Mouse (Mus musculus): Measurements from ENCODE around the gene Vwf.

The Vwf gene

DNA sequence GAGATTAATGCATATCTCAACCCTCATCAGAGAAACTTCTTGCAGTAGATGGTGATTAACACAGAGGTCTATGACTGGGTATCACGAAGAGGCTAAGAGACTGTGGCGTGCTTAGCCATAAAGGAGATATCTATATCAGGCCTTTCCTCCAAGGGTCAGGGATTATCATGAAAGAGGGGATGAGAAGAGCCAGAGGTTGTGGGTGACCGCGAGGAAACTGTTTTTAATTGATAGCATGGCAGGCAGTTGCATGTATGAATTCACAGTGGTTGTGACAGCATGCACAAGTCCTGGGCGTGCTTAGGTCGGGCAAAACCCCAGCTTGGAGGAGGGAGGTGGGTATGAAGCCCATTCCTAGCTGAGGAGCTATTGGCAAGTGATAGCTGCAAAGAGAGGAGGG, 5.3 kb upstream of the Vwf start:
- no peak for DNase-seq (ENCODE audit: low spot score in 2 of 2)

DNA sequence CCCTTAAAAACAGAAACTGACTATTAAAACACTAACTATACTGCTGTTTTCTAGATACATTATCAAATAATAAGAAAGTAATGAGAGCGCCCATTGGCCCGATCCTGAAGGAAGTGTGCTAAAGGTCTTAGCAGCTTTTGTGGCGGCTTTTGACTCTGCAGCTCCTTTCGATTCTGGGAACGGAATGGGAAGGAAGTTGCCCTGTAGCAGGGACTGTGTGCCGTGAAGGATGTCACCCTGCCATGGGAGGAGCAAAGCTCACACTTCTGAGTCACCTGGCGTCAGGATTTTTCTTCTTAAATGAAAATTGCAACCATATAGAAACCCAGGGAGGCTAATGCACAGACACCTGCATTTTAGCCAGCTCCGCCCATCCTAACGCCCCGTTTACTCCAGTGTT, 1.8 kb downstream of the Vwf start:
- no peak for DNase-seq (ENCODE audit: low spot score in 2 of 2)

DNA sequence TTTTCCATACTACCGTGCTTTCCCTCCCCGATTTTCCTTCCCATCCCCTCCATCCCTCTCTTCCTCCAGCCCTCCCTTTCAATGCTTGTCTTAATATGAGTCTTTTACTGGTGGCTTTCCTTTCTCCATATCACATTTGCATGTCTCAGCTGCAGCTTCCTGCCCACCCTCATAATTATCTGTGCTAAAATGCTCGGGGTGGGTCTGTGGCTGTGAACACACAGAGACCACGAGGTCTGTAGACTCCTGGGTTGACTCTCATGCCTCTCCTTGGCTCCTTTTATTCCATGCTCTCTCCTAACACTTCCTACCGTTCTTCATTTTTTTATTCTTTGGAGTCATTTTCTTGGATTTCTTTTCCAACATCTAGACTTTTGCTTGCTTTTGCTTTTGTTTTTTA, 3.6 kb downstream of the Vwf start:
- no peak for DNase-seq (ENCODE audit: low spot score in 2 of 2)

DNA sequence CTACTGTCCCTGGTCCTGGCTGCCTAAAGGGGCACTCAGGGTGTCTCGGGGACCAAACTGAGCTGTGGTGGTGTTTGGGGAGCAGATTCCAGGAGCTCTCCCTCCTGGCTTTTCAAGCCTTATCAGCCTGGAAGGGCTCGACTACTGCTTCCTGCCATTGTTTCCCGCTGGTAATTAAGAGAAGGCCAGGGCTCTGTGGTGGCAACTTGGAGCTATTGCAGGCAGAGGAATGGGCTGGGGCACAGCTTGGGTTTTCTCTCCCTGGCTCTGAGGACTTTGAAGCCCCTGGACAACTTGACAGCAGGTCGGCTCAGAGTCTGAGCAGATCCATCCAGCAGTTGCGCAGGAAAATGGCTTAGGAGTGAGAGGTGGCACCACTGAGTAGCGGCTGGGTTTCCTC, 6.2 kb downstream of the Vwf start:
- DNase-seq (ENCODE audit: low spot score in 2 of 2): no peak

DNA sequence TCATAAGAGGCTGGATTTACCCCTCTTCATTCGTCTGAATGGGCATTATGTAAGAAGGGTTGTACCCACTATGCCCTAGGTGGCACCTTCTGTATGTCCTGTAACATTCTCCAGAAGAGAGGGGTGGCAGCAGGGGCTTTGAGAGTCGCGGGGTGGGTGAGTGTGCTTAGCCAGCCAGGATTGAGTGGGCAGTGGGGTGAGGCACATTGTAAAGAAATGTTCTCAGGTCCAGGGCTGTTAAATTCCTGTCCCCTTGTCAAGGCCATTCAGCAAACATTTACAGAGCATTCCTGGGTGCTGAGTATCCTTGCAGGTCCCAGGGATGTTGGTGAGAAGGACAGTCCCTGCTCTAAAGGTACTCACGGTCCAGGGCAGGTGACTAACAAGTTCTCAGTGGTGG, 7.0 kb downstream of the Vwf start:
- no peak for DNase-seq (ENCODE audit: low spot score in 2 of 2)

DNA sequence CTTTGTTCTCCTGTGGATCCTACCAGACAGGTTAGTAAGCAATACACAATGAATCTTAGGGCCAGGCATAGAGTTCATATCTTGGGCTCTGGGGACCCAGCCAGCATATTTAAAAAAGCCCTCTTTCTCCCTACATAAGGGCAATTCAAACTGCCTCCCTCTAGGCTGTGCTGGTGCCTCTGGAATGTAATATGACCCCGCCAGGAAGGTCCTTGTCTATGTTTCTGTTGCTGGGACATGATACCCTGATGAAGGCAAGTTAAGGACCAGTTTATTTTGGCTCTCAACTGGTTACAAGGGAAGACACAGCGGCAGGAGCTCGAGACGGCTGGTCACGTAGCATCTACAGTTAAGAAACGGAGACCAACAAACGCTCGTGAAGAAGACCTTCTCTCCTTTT, 12.3 kb downstream of the Vwf start:
- no peak for DNase-seq (ENCODE audit: low spot score in 2 of 2)

DNA sequence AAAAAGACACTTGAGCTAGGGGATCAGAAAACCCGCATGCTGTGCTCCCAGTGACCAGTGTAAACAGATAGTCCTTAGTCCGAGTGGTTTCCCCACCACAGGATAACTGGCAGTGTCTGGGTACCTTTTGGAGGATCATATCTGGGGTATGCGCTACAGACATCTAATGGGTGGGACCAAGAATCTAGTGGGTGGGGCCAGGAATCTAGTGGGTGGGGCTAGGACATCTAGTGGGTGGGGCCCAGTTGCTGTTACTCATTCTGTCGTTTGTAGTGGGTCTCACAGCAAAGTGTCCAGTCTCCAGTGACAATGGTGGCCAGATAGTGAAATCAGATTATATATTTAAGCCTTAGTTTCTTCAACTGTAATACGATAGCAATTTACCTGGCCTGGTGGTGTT, 14.5 kb downstream of the Vwf start:
- DNase-seq (ENCODE audit: low spot score in 2 of 2): no peak

DNA sequence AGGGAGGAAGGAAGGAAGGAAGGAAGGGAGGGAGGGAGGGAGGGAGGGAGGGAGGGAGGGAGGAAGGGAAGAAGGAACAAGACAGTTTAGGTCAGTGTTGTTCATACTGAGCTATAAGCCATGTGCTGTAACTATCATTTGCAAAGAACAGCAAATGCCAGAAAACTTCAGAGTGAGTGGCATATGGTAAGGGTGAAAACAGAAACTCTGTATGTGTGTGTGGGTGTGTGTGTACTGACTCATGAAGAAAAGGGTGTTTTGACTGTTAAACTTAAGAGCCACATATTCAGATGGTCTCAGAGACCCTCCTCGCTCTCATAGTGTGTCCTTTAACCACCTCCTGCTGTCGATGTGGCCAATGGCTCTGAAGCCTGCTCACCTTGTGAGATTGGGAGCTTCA, 14.9 kb downstream of the Vwf start:
- DNase-seq (ENCODE audit: low spot score in 2 of 2): no peak

DNA sequence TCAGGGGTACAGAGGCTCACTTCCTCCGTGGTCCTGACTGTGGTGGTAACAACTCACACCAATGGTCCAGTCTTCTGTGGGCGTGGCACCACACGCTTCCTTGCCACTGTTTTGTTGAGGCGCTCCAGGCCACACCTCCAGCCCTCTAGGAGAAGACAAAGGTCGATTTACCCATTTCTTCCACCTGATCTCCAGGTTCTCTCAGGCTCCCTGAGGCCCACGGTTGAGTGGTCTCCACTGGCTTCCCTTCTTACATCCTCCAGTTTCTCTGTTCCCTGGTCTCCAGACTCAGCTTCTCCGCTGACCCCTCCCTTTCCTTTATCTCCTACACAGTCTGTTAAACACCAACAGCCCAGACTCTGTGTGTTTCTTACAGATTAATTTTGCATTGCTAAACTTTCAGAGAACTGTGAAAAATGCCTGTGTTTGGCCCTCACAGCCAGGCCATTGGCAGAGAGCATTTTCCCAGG, 18.3 kb downstream of the Vwf start:
- no peak for DNase-seq (ENCODE audit: low spot score in 2 of 2)

DNA sequence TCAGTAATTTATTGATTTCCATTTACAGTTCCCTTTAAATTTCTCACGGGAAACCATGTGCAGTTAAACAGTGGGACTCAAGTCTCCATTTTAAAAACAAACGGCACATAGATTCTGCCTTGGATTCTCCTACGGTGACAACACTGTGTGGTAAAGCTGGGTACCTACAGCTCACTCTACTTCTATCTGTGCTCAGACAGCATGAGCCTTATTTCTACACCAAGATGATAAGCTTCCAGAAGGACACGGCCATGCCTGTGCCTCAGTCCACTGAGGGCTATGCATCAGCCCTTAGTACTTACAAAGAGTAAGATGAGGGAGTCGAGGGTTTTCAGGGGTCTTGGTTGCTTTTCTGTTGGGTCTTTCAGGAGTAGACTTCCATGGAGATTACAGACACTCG, 18.8 kb downstream of the Vwf start:
- DNase-seq (ENCODE audit: low spot score in 2 of 2): no peak

DNA sequence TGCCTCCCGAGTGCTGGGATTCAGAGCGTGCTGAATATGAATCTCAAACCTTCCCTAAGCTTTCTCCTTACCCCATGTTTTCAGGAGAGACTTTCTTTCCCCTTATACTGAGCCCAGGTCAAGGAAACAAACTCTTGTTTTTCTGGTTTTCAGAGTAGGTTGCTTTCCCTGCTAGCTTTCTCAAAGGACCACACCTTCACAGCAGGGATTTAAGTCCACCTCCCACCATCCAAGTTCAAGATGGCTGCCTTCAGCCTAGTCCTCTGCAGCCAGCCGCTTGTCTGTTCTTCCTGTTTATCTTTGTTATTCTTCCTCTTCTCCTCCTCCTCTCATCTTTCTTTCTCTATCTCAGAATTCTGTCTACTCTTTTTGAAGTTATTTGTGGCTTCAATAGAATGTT, 20.1 kb downstream of the Vwf start:
- DNase-seq (ENCODE audit: low spot score in 2 of 2): no peak

DNA sequence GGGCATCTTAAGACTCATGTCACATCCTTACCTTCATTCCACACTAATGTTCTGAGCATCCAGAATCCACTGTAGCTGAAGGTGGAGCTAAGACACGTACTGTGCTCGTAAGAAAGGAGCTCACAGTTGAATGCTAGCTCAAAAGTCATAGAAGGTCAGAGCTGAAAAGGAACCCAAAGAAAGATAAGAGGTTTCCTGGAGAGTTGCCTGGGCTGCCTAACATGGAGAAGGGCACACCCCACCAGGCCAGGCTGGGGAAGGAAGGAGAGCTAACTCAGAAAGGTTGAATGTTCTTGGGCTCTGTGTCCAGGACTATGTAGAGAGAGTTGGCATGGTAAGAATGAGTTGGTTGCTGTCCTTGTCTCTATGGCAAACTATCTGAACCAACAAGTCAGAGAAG, 21.8 kb downstream of the Vwf start:
- DNase-seq (ENCODE audit: low spot score in 2 of 2): no peak

DNA sequence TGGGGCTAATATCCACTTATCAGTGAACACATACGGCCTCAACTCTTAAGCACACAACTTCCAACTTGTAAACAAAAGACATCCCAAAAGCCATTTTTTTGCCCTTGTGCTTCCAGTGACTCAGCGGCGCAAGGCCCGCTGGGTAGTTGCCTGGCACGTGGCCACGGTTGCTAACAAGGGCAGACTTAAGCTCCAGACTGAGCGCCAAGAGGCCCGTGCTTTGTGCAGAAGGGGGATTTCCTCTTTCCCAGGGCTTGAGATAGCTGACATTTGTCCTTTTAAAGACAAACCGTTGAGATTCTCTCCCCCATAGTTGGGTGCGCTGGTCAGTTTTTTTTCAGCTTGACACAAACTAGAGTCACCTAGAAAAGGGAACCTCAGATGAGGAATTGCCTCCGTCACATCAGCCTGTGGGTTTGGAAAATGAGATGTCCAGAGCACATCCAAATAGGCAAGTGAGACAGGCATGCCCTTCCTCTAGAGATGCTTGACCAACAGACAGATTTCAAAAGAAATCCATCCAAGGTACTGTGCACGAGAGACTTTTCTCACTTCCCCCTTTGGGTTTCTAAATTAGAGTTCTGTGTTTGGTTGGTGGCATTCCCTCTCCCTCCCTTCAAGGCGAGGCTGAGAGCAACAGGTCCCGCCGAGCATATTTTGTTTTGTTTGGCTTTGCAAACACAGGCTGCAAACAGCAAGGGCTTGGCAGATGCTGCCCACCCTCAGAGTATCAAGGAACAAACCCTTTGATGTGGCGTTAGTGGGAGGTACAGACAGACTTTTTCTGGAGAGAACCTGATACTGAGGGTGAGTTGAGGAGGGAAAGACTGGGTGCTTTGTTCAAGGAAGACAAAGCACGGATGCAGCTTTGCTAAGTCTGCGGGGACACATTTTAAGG, 26.0 kb downstream of the Vwf start:
- peak; percentile 65 to 69 for DNase-seq (ENCODE audit: low spot score in 2 of 2)

DNA sequence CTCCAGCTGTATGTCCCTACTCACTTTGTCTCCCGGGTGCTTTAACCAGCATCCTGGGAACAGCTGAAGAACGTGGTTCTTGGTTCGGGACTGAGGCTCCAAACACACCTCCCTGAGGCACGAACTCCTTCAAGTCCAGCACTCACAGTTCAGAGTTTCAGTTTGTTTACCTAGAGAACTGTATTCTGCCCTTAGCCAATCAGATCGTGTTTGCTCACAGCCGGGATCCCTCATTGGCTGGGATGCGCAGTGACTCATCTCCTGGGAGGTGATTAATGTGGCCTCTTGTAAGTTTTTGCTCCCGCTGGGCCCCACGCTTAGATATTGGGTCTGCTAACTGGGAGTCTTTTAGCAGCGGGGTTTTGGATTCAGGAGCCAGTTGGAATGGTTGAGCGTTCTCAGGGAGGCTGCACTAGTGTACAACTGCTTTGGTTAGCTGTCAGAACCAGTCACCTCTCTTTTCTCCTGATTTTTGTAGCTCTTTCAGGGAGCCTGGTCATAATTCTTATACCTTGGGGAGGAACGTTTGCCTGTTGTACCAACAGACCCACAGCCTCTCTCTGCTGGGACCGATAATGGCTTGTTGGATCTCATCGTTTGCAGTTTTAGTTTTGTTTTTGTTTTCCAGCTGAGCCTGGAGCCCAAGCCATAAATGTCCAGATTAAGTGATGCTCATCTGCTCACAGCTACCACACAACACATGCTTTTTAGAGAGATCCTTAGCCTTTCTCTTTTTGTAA, 26.8 kb downstream of the Vwf start:
- peak; percentile 33 to 39 for DNase-seq (ENCODE audit: low spot score in 2 of 2)

DNA sequence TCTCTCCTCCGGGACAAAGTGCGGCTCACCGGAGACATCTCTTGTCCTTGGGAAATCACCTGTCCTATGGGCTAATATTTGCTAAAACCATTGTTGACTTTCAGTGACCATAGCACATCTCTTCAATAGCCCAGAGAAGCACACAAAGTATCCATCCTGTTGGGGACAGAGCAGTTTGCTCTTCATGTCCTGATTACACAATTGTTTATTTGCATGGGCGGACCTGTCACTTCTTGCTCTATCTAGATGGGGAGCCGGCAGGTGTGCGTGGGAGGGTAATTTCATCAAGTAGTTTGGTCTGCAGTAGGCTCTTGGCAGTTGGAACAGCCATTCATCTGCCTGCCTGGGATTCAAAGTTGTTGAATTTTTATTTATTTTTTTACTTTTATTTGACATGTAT, 28.5 kb downstream of the Vwf start:
- DNase-seq (ENCODE audit: low spot score in 2 of 2): no peak

DNA sequence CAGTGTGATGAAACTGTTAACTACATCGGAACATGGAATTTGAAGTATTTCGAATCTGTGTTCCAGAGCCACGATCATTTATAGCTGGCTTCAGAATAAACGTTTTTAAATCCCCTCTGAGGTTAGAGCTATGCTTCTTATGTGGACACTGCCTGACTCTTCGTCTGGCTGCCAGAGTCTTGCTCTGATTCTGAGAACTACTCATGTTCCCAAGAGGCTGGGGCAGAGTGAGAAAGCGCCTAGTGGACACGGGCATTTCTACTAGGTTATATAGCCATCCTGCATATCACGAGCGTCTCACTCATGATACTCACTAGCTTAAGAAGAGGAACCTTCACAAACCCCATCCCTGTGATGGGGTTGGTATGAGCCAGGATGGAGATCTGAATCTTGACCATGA, 30.7 kb downstream of the Vwf start:
- DNase-seq (ENCODE audit: low spot score in 2 of 2): no peak

DNA sequence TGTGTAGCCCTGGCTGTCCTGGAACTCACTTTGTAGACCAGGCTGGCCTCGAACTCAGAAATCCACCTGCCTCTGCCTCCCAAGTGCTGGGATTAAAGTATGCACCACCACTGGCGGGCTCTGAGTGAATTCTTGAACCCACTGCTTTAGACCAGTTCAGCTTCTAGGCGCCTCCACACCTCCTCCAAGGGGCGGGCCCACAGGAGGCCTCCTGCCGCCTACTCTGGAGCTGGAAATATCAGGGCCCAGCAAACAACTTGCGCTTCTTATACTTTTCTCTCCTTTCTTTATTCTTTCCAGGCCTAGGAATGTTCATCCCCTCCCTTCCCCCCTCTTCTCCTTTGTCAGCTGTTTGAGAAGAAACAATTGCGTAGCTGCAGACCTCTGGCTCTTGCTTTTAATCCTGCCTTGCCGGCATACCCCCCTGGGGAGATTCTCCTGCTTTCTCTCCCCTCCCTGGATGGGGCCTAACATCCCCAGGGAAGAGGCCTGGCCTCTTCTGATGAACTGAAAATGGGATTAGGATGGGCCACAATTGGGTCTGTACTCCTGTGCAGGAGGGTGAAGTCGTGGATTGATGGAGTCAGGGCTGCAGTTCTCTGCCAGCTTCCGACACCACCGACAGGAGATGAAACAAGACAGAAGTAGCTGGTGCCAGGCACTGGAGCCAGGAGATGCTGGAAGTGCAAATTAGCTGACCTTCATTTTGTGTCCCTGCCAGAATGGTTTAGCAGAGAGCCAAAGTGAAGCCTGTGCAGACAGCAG, 31.5 kb downstream of the Vwf start:
- no peak for DNase-seq (ENCODE audit: low spot score in 2 of 2)

DNA sequence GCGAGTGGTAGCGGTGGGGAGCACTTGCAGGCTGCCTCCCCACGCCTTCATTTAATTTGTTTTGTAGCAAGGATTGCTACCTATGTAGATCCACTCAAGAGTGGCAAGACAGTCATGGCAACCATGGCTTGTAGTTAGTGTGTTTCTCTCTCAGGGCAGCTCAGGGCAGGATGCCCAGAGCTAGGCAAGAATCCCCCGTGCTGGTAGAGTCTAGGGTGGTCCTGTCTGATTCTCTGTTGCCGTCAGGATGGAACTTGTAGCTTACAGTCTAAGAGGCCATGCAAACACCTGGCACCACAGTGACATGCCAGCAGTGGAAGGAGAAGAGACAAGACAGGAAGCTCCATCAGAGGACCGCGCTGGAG, 32.1 kb downstream of the Vwf start:
- DNase-seq (ENCODE audit: low spot score in 2 of 2): no peak

DNA sequence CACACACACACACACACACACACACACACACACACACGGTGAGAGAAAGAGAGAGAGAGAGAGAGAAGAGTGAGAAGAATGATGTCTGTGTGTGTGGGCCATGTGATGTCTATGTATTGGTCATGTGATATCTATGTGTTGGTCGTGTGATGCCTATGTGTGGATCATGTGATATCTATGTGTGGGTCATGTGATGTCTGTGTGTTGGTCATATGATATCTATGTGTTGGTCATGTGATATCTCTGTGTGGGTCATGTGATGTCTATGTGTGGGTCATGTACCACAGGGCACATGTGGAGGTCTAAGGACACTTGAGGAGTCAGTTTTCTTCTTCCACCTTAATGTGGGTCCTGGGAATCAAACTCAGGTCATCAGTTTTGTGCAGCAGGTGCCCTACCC, 33.3 kb downstream of the Vwf start:
- no peak for DNase-seq (ENCODE audit: low spot score in 2 of 2)

DNA sequence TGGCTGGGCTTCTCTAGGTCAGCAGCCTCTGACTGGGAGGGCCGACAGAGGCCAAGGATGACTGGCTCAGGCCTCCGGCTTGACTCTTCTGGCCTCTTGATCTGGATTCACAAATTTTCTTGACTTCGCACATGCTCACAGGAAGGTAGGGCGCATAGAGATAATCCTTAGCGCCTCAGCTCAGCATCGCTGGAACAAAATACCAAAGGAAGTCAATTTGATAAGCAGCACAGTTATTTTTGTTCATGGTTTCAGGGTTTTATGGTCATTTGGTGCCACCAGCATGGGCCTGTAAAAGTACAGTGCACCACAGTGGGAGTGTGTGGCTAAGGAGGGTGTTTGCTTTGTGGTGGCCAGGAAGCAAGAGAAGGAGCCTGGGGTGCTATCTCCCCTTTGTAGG, 37.1 kb downstream of the Vwf start:
- DNase-seq (ENCODE audit: low spot score in 2 of 2): no peak

DNA sequence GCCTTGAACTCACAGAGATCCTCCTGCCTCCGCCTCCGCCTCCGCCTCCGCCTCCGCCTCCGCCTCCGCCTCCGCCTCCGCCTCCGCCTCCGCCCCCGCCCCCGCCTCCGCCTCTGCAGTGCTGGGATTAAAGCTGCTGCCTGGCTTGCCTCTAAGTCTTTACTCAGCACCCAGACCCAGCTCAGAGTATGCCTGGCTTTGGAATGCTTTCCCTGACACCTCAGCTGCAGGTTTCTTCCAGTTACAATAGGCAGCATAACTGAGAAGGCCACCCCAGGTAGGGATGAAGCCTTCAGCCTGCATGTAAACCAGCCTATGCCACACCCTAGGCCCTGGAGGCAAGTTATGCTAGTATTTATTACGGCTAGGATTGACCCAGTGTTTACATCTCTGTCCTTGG, 37.7 kb downstream of the Vwf start:
- DNase-seq (ENCODE audit: low spot score in 2 of 2): no peak

DNA sequence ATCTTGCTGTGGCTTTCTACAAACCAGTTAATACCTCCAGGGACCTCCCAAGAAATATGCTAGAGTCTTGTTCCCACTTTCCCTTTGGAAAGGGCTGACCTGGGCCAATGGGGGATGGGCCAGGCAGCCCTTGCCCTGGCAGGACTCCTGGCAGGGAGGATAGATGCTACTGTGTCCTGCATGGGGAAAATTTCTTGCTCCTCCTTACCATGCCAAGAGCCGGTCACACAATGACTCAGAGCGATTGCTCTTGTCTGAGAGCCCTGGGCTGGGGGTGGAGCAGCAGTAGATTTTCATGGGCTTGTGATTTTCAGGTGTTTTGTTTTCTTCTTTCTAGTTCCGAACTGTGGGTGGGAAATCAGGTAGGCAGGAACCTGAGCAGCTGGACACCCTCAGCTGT, 39.0 kb downstream of the Vwf start:
- DNase-seq (ENCODE audit: low spot score in 2 of 2): no peak

Data from frontal cortex, postnatal 10 days (tissue).